Mouse (Mus musculus): ENCODE measurements at regions not wholly inside any gene's neighbourhood (a gene's known extent, or its start where the extent isn't known, plus 50 kb on each side); places are given as distances from the start of the nearest gene placed in this dataset.
A peak's percentile ranks its signal among the peaks of the same experiment; 100 is the strongest.
"Not testable (repeated sequence)": the region's sequence is repeated elsewhere in the genome, so short reads cannot be mapped to it uniquely, and the experiment has no call there.

DNA sequence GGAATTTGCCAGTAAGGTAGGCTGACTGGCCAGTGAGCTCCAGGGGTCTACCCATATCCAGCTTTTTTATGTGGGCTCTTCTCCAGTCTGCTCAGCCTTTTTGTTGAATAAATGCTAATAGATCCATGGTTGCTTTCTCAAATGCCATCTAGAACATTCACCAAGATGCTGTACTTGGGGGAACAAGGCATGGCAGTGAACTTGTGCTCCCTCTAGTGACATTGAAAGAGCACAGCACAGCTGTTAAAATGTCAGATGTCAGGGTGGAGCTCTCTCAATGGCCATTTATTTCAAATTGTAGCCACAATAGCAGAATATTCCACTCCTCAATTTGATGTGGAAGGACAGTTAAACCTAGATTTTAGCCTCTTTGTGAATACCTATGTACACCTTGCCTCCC is 86.3 kb downstream of the Kcnk1 start:
- no peak for DNase-seq
- intact Hi-C loops (cut with DNase I), result no loop called here

- intact Hi-C loops (cut with DNase I), result no loop called here
- no peak for DNase-seq
Observed at GRCm38 (mm10) chr8:126082827-126083226, 87.9 kb downstream of the Kcnk1 start.

GRCm38 (mm10) chr8:126090772-126091171 is 95.8 kb downstream of the Kcnk1 start:
- intact Hi-C loops (cut with DNase I), result no loop called here
- DNase-seq, result no peak

DNA sequence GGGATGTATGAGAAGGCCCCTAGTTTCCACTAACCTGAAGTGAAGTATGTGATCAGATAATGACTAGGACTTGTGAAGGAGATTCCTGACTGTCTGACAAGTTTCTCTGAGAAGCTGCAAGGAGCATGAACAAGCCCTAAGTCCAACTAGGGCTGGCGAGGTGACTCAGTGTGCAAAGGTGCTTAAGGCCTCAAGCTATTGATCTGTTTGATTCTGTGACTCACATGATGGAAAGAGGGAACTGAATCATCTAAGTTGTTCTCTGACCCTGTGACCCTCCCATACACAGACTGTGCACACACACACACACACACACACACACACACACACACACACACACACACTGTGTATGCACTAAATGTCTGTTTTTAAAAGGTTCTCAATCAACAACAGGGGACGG is 99.0 kb downstream of the Kcnk1 start:
- intact Hi-C loops (cut with DNase I), result no loop called here
- no peak for DNase-seq

DNA sequence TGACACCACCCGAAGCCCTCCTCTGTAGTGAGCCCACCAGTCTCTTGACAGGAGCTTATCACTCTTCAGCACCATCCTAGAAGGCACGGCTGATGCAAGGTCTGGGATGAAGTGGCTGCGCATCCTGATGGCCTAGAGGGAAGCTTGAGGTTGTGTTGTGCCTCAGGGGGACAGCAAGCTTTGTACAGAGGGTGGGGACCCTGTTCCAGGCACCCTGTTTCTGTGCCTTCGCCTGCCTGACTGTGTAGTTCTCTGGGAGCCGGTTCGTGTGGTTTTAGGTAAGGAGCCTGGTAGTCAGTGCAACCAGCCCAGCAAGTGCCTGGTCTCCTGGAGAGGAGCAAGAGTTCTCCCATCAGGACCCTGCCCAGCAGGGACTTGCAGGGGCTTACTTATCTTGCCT is 101.1 kb downstream of the Kcnk1 start:
- intact Hi-C loops (cut with DNase I), result no loop called here
- no peak for DNase-seq

DNA sequence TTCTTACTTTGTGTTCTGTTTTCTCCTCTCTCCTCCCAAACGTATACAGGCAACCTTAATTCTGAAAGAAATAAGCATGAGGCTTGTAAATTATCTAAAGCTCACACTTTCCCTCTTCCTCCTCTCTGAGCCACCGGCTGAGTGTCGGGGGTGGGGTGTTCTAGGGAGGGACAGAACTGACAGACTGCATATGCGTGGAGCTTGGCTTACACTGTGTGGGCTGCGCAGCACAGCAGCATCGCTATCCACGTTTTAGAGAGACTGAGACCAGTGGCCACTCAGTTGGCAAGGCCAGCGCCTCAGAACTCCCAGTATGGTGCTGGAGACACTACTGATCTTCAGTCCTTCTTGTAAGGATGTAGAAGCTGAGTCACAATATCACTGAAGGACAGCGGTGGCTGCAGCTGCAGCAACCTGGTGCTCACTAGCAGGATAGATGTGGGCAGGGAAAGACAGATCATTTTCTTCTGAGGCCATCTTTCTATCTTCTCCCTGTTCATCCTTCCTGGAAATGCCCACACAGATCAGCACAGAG is 101.7 kb downstream of the Kcnk1 start:
- intact Hi-C loops (cut with DNase I), result no loop called here
- DNase-seq, result no peak

DNA sequence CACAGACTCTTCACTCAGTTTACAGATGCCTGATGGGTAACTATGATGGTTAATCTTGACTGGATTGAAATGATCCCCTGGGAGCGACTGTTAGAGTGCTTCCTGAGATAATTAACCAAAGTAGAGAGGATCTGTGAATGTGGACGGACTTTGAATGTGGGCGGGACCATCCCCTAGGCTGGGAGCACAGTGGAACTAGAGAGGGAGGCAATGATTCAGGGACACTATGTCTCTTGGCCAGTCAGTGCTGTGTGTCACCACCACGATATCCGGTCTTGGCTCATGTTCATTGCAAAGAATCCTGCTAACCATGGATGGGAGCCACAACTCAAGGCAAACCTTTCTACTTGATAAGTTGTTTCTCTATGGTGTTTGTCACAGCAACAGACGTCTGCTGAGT is 103.9 kb downstream of the Kcnk1 start:
- DNase-seq, result no peak
- intact Hi-C loops (cut with DNase I), result no loop called here

GRCm38 (mm10) chr8:126099889-126100288 is 104.9 kb downstream of the Kcnk1 start:
- DNase-seq, result no peak
- intact Hi-C loops (cut with DNase I), result no loop called here

DNA sequence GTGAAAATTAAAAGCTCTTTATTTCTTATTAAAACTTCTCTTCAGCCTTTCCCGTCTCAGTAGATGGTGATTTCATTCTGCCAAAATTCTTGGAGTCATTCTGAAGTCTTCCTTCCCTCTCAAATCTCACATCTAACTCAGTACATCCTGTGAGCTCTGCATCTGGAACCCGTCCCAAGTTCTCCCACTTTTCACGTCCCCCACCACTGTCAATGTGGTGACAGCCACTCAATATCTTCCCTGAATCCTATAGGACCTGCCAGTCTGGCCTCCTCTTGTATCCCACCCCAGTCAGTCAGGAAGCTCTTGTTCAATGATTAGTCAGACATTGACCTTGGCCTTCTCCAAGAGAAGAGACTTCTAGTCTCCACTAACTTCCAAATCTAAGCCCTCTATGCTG is 110.1 kb downstream of the Kcnk1 start:
- intact Hi-C loops (cut with DNase I), result no loop called here
- no peak for DNase-seq

- no peak for DNase-seq
- intact Hi-C loops (cut with DNase I), result no loop called here
Observed at GRCm38 (mm10) chr8:126126041-126126440, 131.1 kb downstream of the Kcnk1 start.

GRCm38 (mm10) chr8:126132076-126132475 is 137.1 kb downstream of the Kcnk1 start:
- intact Hi-C loops (cut with DNase I), result no loop called here
- DNase-seq, result peak in 1 of 2 experiments; percentile 20

DNA sequence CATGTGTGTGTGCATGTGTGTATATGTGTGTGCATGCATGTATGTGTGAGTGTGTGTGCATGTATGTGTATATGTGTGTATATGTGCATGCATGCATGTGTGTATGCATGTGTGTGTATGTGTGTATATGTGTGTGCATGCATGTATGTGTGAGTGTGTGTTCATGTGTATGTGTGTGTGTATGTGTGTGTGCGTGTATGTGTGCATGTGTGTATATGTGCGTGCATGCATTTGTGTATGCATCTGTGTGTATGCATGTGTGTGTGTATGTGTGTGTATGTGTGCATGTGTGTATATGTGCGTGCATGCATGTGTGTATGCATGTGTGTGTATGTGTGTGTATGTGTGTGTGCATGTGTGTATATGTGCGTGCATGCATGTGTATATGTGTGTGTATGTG is 137.9 kb downstream of the Kcnk1 start:
- intact Hi-C loops (cut with DNase I); DNase-seq: not testable (repeated sequence)

DNA sequence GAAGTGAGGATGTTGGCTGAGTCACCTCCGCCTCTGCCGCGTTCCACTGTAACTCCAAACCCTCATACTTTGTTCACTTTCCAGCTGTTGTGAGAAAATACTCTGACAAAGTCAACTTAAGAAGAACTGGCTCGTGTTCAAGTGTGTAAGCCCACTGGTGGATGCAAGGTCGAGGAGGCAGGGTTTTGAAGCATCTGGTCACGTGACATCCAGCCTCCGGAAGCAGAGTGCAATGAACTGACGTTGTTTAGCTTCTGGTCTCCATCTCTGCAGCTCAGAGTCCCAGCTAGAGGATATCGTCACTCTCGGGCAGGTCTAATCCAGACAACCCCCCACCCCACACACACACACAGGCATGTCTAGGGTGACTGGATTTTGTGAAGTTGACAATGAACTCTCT is 140.1 kb downstream of the Kcnk1 start:
- intact Hi-C loops (cut with DNase I), result no loop called here
- no peak for DNase-seq

- intact Hi-C loops (cut with DNase I), result no loop called here
Observed at GRCm38 (mm10) chr8:126135573-126135972, 140.6 kb downstream of the Kcnk1 start.

GRCm38 (mm10) chr8:126136946-126137345 is 142.0 kb downstream of the Kcnk1 start:
- no peak for DNase-seq
- intact Hi-C loops (cut with DNase I), result no loop called here

More at GRCm38 (mm10) chr8:126135573-126135972, 140.6 kb downstream of the Kcnk1 start:
- DNase-seq, result no peak

GRCm38 (mm10) chr8:126137452-126137851 is 142.5 kb downstream of the Kcnk1 start:
- no peak for DNase-seq
- intact Hi-C loops (cut with DNase I), result no loop called here

GRCm38 (mm10) chr8:126138645-126139545 is 143.9 kb downstream of the Kcnk1 start:
- intact Hi-C loops (cut with DNase I), result no loop called here
- no peak for DNase-seq

DNA sequence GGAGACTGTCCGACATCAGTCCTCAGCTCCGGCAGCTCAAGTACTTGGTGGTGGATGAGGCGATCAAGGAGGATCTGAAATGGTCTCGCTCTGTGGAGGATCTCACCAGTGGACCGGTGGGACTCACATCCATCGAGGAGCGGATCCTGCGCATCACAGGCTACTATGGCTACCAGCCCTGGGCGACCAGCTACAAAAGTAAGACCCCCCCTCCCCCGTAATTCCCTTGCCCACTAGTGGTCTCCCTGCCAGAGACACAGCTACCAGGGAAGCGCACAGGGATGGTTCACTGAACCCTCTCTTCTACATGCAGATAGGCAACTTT is 144.5 kb downstream of the Kcnk1 start:
- intact Hi-C loops (cut with DNase I), result no loop called here
- no peak for DNase-seq

DNA sequence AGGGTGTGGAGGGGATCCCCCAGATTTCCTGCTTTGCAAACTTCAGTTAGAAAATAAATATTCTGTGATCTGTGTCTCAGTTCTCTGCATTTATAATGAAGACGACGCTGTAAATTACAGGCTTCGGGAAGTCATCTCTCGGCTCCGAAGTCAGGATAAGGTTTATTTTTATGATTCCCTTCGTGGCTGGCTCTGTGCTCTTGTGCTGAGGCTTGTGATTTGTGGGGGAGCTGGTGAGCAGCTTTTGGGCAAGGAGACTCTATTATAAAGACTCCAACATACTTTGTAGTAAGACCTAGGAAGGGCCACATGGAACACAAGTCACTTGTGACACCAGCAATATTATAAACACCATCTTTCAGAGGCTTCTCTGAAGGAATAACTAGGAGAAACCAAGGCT is 146.0 kb downstream of the Kcnk1 start:
- no peak for DNase-seq
- intact Hi-C loops (cut with DNase I), result no loop called here

- DNase-seq, result no peak
- intact Hi-C loops (cut with DNase I), result no loop called here
Observed at GRCm38 (mm10) chr8:126151527-126151926, 146.8 kb upstream of the Slc35f3 start.

DNA sequence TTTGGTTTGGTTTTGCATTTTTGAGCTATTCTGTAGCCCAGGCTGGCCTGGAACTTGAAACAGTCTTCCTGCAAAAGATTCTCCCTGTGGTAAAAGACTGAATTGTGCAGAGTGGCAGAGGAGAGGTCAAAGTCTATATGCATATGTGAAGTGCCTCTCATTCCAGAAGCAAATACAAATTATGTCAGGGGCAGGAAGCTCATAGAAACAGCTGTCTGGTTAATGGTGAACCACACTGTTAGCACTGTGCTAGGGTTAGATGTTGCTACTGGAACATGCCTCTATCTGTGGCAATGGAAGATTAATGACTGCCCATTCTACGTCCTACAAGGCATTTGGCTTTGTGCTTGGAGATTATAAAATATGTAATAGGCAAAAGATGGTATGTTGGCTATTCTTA is 144.4 kb upstream of the Slc35f3 start:
- no peak for DNase-seq
- intact Hi-C loops (cut with DNase I), result no loop called here

GRCm38 (mm10) chr8:126157452-126158185 is 140.7 kb upstream of the Slc35f3 start:
- intact Hi-C loops (cut with DNase I), result no loop called here
- DNase-seq, result peak; percentile 33 to 52

Data from gastrocnemius, postnatal 36 days (tissue).